Mouse (Mus musculus) bone marrow macrophage, adult 2 months (primary cell): ENCODE data around the gene Pard3.

Source experiments
- CTCF ChIP-seq: IDR thresholded peaks from 2 replicates; pipeline ENCODE4 v1.5.1; 2012; ENCODE audit warnings: low read depth, mild to moderate bottlenecking, low read length, moderate library complexity
- POLR2A ChIP-seq: IDR thresholded peaks from 2 replicates; pipeline ENCODE4 v1.6.1; 2012; ENCODE audit warnings: mild to moderate bottlenecking, low read depth, low read length, borderline replicate concordance

- TF ChIP-seq CTCF (no peak), POLR2A (no peak)
These were observed 109.8 kb downstream of the Pard3 start for GRCm38 (mm10) chr8:127173483-127173882.
